Mouse (Mus musculus) MEL (cell line): ENCODE measurements around the gene Itk.

Source experiments
- BHLHE40 ChIP-seq: IDR thresholded peaks from 2 replicates; pipeline ENCODE4 v1.6.1; 2012; ENCODE audit warnings: low read depth, mild to moderate bottlenecking, inconsistent platforms, low read length, improper control_type of control experiment, borderline replicate concordance
- CTCF ChIP-seq, 3 experiments: IDR thresholded peaks in 2 of 3; conservative IDR thresholded peaks in 1 of 3; 2 replicates each; pipeline ENCODE4 v1.5.1; 2011 to 2012; ENCODE audit warnings: low read length in 3 of 3, low read depth in 2 of 3, mild to moderate bottlenecking in 2 of 3, improper control_type of control experiment in 1 of 3, inconsistent platforms in 1 of 3, mixed read lengths in 1 of 3, moderate library complexity in 1 of 3; ENCODE audit not compliant: control insufficient read depth in 1 of 3, insufficient read depth in 1 of 3, poor library complexity in 1 of 3, severe bottlenecking in 1 of 3
- EP300 ChIP-seq, 2 experiments: IDR thresholded peaks; 2 replicates each; pipeline ENCODE4 v1.6.1; 2011; ENCODE audit warnings: improper control_type of control experiment in 2 of 2, low read length in 2 of 2, low read depth in 1 of 2, mild to moderate bottlenecking in 1 of 2
- ZKSCAN1 ChIP-seq: IDR thresholded peaks from 2 replicates; pipeline ENCODE4 v1.6.1; 2012; ENCODE audit warnings: low read depth, mild to moderate bottlenecking, inconsistent platforms, low read length, improper control_type of control experiment, moderate library complexity

DNA sequence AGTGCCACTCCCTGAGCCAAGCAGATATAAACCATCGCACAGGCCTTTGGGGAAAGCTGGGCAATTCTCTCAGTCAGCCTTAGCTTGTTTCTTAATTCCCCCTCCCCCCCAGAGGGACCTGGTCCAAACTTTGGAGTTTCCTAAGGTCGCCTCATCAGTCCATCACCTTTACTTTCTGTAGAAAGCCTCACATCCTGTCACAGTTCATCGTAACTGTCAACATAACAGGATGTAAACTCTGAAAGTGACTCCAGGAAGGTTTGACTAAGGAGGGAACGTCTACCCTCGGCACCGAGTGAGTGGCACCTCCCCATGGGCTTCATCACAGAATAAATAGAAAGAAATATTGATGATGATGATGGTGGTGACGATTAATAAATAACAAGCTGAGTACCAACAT, 81.5 kb downstream of the Itk start:
- TF ChIP-seq CTCF (IDR thresholded peaks at IDR 0.05 in 2 of 3, conservative IDR thresholded peaks at IDR 0.05 in 1 of 3; ENCODE audit: control insufficient read depth in 1 of 3, insufficient read depth in 1 of 3, low read depth in 2 of 3, low read length in 3 of 3, poor library complexity in 1 of 3, severe bottlenecking in 1 of 3): no peak
- no peak for TF ChIP-seq EP300 (IDR thresholded peaks at IDR 0.05; ENCODE audit: low read depth in 1 of 2, low read length in 2 of 2)
- TF ChIP-seq ZKSCAN1: no peak
- no peak for TF ChIP-seq BHLHE40
